Mouse (Mus musculus): ENCODE measurements at regions not wholly inside any gene's neighbourhood (a gene's known extent, or its start where the extent isn't known, plus 50 kb on each side); places are given as distances from the start of the nearest gene placed in this dataset.

- Histone ChIP-seq H3K27me3 (ENCODE audit: low read depth, poor library complexity, severe bottlenecking) (no peaks in the 10 kb centered on the region), H3K9me3 (replicated peaks) (no peaks in the 10 kb centered on the region), H3K36me3 (no peaks in the 10 kb centered on the region), H3K27ac (no peak overlapping the region), H3K4me1 (no peaks in the 10 kb centered on the region), H3K4me3 (no peak overlapping the region)
- DNase-seq (ENCODE audit: low spot score) = no peak
- 87% methylated on average over 2 of the region's 2 CpGs for WGBS
Measured at GRCm38 (mm10) chr9:94589672-94590071, 51.8 kb upstream of the 1190002N15Rik start.

DNA sequence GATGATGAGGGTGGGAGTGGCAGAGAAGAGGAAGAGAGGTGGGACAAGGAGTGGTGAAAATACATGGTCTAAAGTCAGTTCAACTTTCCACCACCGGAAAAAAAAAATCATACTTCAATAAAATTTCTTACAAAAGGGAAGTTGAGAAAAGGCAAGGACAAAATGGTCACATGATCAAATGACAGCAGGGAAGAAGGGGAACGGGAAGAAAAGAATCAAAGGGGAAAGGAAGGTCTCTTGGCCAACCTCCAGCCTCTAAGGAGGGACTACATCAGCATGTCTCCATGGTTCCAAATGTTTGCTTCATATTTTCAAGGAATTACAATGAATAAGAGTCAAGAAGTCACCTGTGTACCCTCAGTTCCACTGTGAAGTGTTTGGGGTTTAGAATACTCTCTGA is 64.7 kb upstream of the Slc9a9 start:
- Histone ChIP-seq H3K36me3 (no peaks in the 10 kb centered on the region), H3K27me3 (ENCODE audit: low read depth, poor library complexity, severe bottlenecking) (no peaks in the 10 kb centered on the region), H3K9me3 (replicated peaks) (no peaks in the 10 kb centered on the region), H3K4me3 (no peak overlapping the region), H3K27ac (no peak overlapping the region), H3K4me1 (peaks cover 7% of the 10 kb centered on the region)
- WGBS = 88% methylated on average over 2 of the region's 2 CpGs
- DNase-seq (ENCODE audit: low spot score) = no peak

DNA sequence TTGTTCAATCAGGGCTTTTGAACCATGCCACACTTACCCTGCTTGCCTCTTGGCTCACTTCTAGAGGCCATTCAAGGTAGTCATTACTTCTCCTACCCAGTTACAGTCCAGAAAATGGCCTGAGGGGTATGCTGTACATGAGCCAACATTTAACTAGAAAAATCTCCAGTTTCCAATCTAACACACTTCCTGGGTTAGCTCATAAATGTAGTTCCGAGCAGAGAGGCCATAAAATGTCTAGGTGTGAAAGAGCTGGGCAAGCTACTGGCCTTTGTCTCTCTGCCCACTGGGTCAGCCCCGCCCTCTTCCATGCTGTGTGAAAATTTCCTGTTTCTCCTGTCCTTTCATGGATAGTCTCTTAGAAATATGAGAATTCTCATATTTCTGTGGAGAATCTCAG is 63.3 kb upstream of the Slc9a9 start:
- Histone ChIP-seq H3K27me3 (ENCODE audit: low read depth, poor library complexity, severe bottlenecking) (no peaks in the 10 kb centered on the region), H3K27ac (no peak overlapping the region), H3K4me3 (no peak overlapping the region), H3K9me3 (replicated peaks) (no peaks in the 10 kb centered on the region), H3K4me1 (peaks cover 7% of the 10 kb centered on the region), H3K36me3 (no peaks in the 10 kb centered on the region)
- 56% methylated on average over 2 of the region's 2 CpGs for WGBS
- DNase-seq (ENCODE audit: low spot score) = no peak

DNA sequence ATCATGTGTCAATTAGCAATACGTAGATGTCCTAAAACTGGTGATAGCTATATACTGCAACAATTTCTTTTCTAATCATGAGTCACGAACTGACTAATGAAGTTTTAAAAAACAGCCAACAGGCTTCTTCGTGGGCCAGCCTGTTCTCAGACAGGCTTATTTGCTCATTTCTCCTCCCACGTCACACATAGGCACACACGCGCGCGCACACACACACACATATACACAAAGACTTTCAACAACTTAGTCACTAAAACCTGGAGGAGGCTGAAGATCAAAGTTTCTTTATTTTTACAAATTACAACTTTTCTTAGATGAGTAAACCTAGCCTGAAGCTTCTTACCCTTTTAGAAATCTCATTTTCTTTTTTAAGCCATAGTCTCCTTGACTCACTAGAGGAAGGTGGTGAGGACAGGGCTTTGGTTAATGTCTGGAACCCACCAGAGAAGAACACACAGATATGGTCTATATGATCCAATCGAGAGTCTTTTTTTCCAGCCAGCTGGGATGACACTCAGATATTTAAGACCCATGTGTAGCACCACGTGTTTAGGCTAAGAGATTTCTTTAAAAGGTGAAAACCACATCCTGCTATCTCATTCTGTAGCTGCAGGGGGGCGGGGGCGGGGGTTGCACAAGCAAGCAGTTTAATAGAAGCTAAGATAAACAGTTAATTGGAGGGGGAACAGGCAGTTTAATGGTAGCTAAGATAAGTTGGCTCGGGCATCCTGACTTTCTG is 62.5 kb upstream of the Slc9a9 start:
- H3K9me3 ChIP-seq (replicated peaks) = no peaks in the 10 kb centered on the region
- 84% methylated on average over 13 of the region's 13 CpGs for WGBS
- H3K27ac ChIP-seq = no peak overlapping the region
- peaks cover 7% of the 10 kb centered on the region for H3K4me1 ChIP-seq
- peak; percentile 20 for DNase-seq (ENCODE audit: low spot score)
- H3K4me3 ChIP-seq = no peak overlapping the region
- no peaks in the 10 kb centered on the region for H3K27me3 ChIP-seq (ENCODE audit: low read depth, poor library complexity, severe bottlenecking)
- no peaks in the 10 kb centered on the region for H3K36me3 ChIP-seq

GRCm38 (mm10) chr9:94607750-94608106 is 62.0 kb upstream of the Slc9a9 start:
- H3K36me3 ChIP-seq = no peaks in the 10 kb centered on the region
- H3K4me1 ChIP-seq = peaks cover 7% of the 10 kb centered on the region
- no peaks in the 10 kb centered on the region for H3K9me3 ChIP-seq (replicated peaks)
- 66% methylated on average over 2 of the region's 2 CpGs for WGBS
- peak; percentile 24 for DNase-seq (ENCODE audit: low spot score)
- H3K27me3 ChIP-seq (ENCODE audit: low read depth, poor library complexity, severe bottlenecking) = no peaks in the 10 kb centered on the region
- H3K4me3 ChIP-seq = no peak overlapping the region
- no peak overlapping the region for H3K27ac ChIP-seq

DNA sequence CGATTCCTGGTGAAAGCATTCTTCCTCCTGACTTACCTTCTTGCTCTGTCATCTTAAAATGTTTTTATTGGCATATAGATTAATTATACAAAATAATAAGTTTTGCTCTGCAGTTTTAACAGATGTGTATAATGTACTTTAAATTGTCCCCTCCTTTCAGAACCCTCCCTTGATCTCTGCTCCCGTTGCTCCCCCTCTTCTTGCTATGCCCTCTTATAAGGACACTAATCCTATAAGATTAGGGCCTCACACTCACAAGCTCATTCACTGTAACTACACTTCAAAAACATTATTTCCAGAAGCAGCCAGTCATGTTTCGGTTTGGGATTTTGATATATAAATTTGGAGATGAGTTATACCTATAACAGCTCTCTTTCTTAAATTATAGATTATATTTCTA is 59.6 kb upstream of the Slc9a9 start:
- H3K36me3 ChIP-seq = no peaks in the 10 kb centered on the region
- H3K4me3 ChIP-seq = no peak overlapping the region
- WGBS = 81% methylated on average over 3 of the region's 3 CpGs
- peaks cover 7% of the 10 kb centered on the region for H3K4me1 ChIP-seq
- H3K27me3 ChIP-seq (ENCODE audit: low read depth, poor library complexity, severe bottlenecking) = no peaks in the 10 kb centered on the region
- no peaks in the 10 kb centered on the region for H3K9me3 ChIP-seq (replicated peaks)
- DNase-seq (ENCODE audit: low spot score) = no peak
- no peak overlapping the region for H3K27ac ChIP-seq

DNA sequence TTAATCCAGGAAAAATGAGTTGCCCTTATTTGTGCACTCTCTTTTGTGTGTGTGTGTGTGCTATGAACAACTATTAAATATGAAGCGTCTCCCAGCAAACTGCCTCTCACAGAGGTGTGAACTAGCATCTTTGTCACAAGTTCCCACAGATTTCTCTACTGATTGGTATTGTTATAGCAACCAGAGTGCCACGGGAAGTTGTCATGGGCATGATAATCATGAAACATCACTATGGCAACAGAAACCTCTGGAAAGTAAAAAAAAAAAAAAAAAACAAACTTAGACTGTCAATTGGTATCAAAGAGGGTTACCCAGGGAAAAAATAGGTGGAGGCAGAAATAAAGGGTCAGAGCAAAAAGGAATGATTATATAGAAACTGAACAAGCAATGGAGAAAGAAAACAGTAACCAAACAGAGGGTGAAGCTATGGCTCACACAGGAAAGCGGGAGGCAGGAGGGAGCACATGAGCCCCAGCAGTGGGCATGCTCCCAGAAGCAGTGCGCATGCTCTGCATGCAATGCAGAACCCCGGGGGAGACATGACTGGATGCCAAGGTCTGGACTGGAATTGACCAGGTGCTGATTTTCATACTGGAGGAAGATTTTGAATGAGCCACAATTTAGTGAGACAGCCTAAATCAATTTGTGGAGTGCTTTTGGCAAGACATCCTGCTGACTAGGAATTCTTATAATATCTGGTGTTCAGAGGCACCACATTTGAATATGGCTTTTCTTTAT is 58.9 kb upstream of the Slc9a9 start:
- Histone ChIP-seq H3K27me3 (ENCODE audit: low read depth, poor library complexity, severe bottlenecking) (no peaks in the 10 kb centered on the region), H3K36me3 (no peaks in the 10 kb centered on the region), H3K9me3 (replicated peaks) (no peaks in the 10 kb centered on the region), H3K27ac (no peak overlapping the region), H3K4me3 (no peak overlapping the region), H3K4me1 (peaks cover 7% of the 10 kb centered on the region)
- WGBS = 89% methylated on average over 5 of the region's 5 CpGs
- DNase-seq (ENCODE audit: low spot score) = no peak

DNA sequence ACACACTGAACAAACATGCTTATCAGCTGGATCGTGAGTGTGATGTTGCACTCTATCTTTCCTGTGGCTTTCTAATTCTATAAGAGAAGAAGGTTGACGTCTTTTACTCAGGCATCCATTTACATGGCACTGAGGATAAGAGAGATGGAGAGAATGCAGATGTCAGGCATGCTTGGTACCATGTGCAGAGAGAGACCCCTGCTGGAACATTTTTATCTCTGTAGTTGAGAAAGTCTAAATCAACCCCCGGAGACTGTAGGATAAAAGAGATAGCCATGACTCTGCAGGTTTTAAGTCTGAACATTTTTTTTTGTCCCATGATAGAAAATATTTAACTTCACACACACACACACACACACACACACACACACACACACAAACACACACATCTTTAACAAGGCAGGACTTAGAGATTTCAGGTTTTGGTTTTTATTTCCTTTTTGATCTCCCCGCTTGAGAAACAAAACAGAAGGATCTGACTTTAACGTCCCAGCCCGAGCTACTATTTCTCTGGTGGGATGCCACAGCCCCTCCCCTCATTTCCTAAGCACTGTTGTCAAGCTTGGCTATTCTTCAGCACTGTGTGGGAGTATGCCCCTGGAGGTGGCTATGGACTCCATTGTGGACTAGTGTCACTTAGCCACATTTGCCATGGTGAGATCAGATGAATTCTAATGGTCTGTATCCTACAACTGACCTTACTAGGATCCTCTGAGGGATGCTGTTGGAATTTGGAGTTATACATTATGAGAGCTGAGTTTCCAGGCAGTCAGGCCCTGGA is 55.6 kb upstream of the Slc9a9 start:
- no peaks in the 10 kb centered on the region for H3K36me3 ChIP-seq
- H3K27ac ChIP-seq = no peak overlapping the region
- DNase-seq (ENCODE audit: low spot score) = no peak
- no peaks in the 10 kb centered on the region for H3K9me3 ChIP-seq (replicated peaks)
- H3K4me1 ChIP-seq = peaks cover 3% of the 10 kb centered on the region; the same call in 1 of the 2 replicates
- WGBS = 58% methylated on average over 6 of the region's 6 CpGs
- no peaks in the 10 kb centered on the region for H3K27me3 ChIP-seq (ENCODE audit: low read depth, poor library complexity, severe bottlenecking)
- H3K4me3 ChIP-seq = no peak overlapping the region

- no peak for DNase-seq (ENCODE audit: low spot score)
- no peaks in the 10 kb centered on the region for H3K27me3 ChIP-seq (ENCODE audit: low read depth, poor library complexity, severe bottlenecking)
- H3K36me3 ChIP-seq = no peaks in the 10 kb centered on the region
- H3K4me3 ChIP-seq = no peak overlapping the region
- 92% methylated on average over 11 of the region's 11 CpGs for WGBS
- H3K9me3 ChIP-seq (replicated peaks) = no peaks in the 10 kb centered on the region
- no peak overlapping the region for H3K27ac ChIP-seq
- peaks cover 3% of the 10 kb centered on the region; the same call in 1 of the 2 replicates for H3K4me1 ChIP-seq
Measured at GRCm38 (mm10) chr9:94615205-94615604, 54.5 kb upstream of the Slc9a9 start.

DNA sequence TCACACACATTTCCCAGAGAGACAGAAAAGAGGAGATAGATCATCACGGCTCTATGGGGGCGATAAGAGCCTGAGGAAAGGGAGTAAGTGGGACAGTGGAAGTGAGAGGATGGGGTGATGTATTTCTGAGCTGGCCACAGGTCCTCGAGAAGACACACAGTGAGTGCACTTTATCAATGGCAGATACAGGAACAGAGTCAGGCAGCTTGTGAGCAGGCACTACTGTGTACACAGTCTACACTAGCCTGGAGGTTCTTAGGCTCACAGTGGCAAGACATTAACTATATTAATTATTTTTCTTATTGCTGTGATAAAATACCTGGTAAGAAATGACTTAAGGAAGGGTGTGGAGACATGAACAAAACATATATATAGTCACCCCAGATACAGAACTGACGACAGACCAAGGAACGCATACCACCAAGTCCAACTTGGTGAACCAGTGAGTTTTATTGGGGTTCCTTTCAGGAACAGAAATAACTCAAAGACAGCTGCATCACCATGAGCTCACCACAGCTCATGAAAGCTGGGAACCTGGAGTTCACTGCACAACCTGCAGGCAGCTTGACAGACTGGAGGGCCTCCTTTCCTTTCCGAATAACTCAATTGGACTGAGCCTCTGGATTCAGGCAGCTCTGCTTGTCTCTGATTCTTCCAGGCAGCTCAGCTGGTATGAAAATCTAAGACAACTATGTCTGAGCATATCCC is 51.5 kb upstream of the Slc9a9 start:
- Histone ChIP-seq H3K27ac (no peak overlapping the region), H3K4me1 (peaks cover 3% of the 10 kb centered on the region; the same call in 1 of the 2 replicates), H3K36me3 (no peaks in the 10 kb centered on the region), H3K4me3 (no peak overlapping the region), H3K9me3 (replicated peaks) (no peaks in the 10 kb centered on the region), H3K27me3 (ENCODE audit: low read depth, poor library complexity, severe bottlenecking) (no peaks in the 10 kb centered on the region)
- WGBS = 85% methylated on average over 6 of the region's 6 CpGs
- DNase-seq (ENCODE audit: low spot score) = no peak

Data from limb, embryonic 10.5 days (tissue).